9 mouse cellular contexts compared by ENCODE assay signal in the genomic region with DNA sequence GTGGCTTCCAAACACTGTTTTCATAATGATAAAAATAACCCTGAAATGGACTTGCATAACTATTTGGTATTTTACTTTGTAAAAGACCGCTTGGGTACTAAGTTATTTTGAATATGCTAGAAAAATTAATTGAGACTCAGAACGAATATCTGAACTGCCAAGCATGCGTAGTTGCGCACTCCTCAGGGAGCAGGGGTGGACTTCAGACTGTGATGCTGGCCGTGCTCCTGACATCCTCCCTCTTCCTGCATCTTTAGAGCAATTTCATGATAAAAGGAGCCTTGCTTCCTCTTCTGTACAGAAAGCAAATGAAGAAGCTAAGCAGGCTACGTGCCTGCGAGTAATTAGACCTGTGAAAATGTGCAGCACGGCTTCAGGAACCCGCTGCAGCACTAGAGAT.
DNase-seq lines count a peak whose midpoint lies in the region; ATAC-seq and TF ChIP-seq lines count a peak whose summit lies in the region.
"Had no signal": no experiment of that assay in that cellular context is flagged by ENCODE, and none has a peak within 500 bp of the region (broad histone marks: within the 10 kb centered on the region; RNA-seq: fewer than 3 reads in every experiment).

No protein-coding gene starts in this region.

- H3K36me3 ChIP-seq in lung, postnatal 0 days (ENCODE audit: insufficient read depth, low read length), result no peaks in the 10 kb centered on the region
- peaks cover 11% of the 10 kb centered on the region for H3K36me3 ChIP-seq in hindbrain, postnatal 0 days (ENCODE audit: insufficient read depth, low read length)
- H3K36me3 ChIP-seq in neural tube, embryonic 15.5 days, result peaks cover 28% of the 10 kb centered on the region

- TF ChIP-seq EP300 in lung, postnatal 0 days (IDR thresholded peaks at IDR 0.05), result no peak

- peak; percentile 34 for DNase-seq in embryo, embryonic 10.5 days (ENCODE audit: low spot score)
- no peak for DNase-seq in embryo, embryonic 9.5 days (ENCODE audit: extremely low spot score)
- peak; percentile 60 for DNase-seq in lung, postnatal 0 days (ENCODE audit: low spot score)
- DNase-seq in lung, adult 18-20 months, result no peak
- no peak for DNase-seq in hindbrain, postnatal 0 days (ENCODE audit: low spot score)
- no peak for DNase-seq in urinary bladder, postnatal 36 days (ENCODE audit: low spot score in 2 of 2)
- no peak for DNase-seq in right cerebral cortex, postnatal 25 days
- DNase-seq: layer of hippocampus, adult 9-11 months had no signal

- no peak overlapping the region for H3K9ac ChIP-seq in lung, postnatal 0 days (replicated peaks; ENCODE audit: low read depth)
- no peak overlapping the region for H3K9ac ChIP-seq in hindbrain, postnatal 0 days (replicated peaks; ENCODE audit: low read length)
- H3K9ac ChIP-seq in neural tube, embryonic 15.5 days (replicated peaks), result no peak overlapping the region

- no peaks in the 10 kb centered on the region for H3K9me3 ChIP-seq in lung, postnatal 0 days (ENCODE audit: low read length)
- no peaks in the 10 kb centered on the region for H3K9me3 ChIP-seq in hindbrain, postnatal 0 days (ENCODE audit: low read length)
- H3K9me3 ChIP-seq in neural tube, embryonic 15.5 days (replicated peaks), result no peaks in the 10 kb centered on the region

- no peaks in the 10 kb centered on the region for H3K27me3 ChIP-seq in lung, postnatal 0 days (replicated peaks; ENCODE audit: insufficient read depth, low read length)
- H3K27me3 ChIP-seq in hindbrain, postnatal 0 days (ENCODE audit: insufficient read depth, low read length), result no peaks in the 10 kb centered on the region
- H3K27me3 ChIP-seq in neural tube, embryonic 15.5 days (replicated peaks), result no peaks in the 10 kb centered on the region

- TF ChIP-seq CTCF in lung, postnatal 0 days (IDR thresholded peaks at IDR 0.05), result no peak
- no peak for TF ChIP-seq CTCF in hindbrain, postnatal 0 days (IDR thresholded peaks at IDR 0.05; ENCODE audit: low read depth)

- no peak for ATAC-seq in lung, postnatal 0 days
- no peak for ATAC-seq in hindbrain, postnatal 0 days
- ATAC-seq in neural tube, embryonic 15.5 days (ENCODE audit: low FRiP score), result no peak

- H3K27ac ChIP-seq in lung, postnatal 0 days (ENCODE audit: low read length), result no peak overlapping the region
- H3K27ac ChIP-seq in hindbrain, postnatal 0 days, result peak overlapping the region; percentile 56
- peak overlapping the region; percentile 71 for H3K27ac ChIP-seq in neural tube, embryonic 15.5 days (replicated peaks)

- no peak overlapping the region for H3K4me2 ChIP-seq in lung, postnatal 0 days (replicated peaks; ENCODE audit: low read depth, low read length)
- 0 out of 2 replicates have a peak overlapping the region, but pooled peaks have one; percentile 19 for H3K4me2 ChIP-seq in hindbrain, postnatal 0 days (ENCODE audit: low read depth, low read length)
- peak overlapping the region; percentile 26 for H3K4me2 ChIP-seq in neural tube, embryonic 15.5 days

- no peak overlapping the region for H3K4me3 ChIP-seq in lung, postnatal 0 days (ENCODE audit: low read depth, low read length)
- H3K4me3 ChIP-seq in hindbrain, postnatal 0 days (ENCODE audit: low read length), result no peak overlapping the region
- no peak overlapping the region for H3K4me3 ChIP-seq in neural tube, embryonic 15.5 days (replicated peaks)

- H3K4me1 ChIP-seq in lung, postnatal 0 days (ENCODE audit: insufficient read depth, low read depth, low read length), result no peaks in the 10 kb centered on the region
- H3K4me1 ChIP-seq in hindbrain, postnatal 0 days (ENCODE audit: insufficient read depth, low read length), result peaks cover 20% of the 10 kb centered on the region; the same call in 1 of the 2 replicates
- H3K4me1 ChIP-seq in neural tube, embryonic 15.5 days, result peaks cover 57% of the 10 kb centered on the region

- 33% methylated on average over 9 of the region's 9 CpGs for WGBS in lung, postnatal 0 days
- WGBS in hindbrain, postnatal 0 days, result 45% methylated on average over 9 of the region's 9 CpGs
- 39% methylated on average over 9 of the region's 9 CpGs for WGBS in neural tube, embryonic 15.5 days

Comparison
In these comparisons a context has a peak if more than half of its experiments do, and no peak if none do; other contexts are left out.
1. DNase-seq: peak in embryo, embryonic 10.5 days (single experiment) and lung, postnatal 0 days (single experiment); none in embryo, embryonic 9.5 days (single experiment), lung, adult 18-20 months (0 of 2), hindbrain, postnatal 0 days (single experiment), urinary bladder, postnatal 36 days (0 of 2) and right cerebral cortex, postnatal 25 days (single experiment).